Mouse (Mus musculus): Measurements from ENCODE around the gene Ndufb11. TPM values are rescaled to one million over a fixed set of nuclear protein-coding genes. Genes with fewer than 3 reads are reported as not detected.

The Ndufb11 gene
- polyA plus RNA-seq (2014; fragmentation: Illumina TruSeq; extraction: RNeasy Lipid Tissue Mini Kit (QIAGEN cat#74804); ENCODE audit: low read depth, low replicate concordance): 247 TPM

DNA sequence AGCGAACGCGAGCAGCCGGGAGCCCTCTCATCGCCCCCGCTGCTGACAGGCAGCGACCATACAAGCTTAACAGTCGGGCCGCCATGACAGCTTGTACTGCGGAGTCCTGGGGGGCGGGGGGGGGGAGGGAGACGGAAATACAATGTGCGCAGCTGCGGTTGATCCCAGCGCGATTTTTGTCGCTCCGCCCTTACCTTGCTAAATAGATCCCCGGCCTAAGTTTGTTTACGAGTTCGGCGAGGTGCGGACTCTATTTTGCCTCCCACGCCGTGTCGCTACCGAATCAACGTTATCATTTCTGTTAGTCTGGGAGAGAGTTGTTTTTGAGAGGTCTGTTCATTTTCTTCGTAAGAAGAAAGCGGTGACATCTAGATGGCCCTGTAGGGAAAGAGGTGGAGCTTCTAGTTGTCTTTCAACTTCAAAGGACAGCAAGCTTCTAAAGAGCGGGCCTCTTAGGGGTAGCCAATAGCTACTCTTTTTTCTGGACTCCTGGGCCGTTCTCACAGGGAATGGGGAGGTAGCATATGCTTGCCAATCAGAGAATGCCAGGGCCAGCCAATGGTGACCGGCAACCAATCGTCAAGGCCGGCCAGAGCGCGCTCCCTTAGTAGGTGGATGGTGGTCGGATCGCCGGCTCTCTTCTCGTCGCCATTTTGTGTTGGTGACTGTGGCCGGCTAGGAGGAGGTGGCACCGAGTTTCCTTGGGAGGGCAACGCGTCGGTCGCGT lies at the start of gene Ndufb11, which contains the start of gene Rbm10:
TSS of gene Ndufb11 (minus strand) at position 444 of the 727 bp plus-strand sequence.
TSS of gene Rbm10 (plus strand) at position 328 of the 727 bp plus-strand sequence.

DNA sequence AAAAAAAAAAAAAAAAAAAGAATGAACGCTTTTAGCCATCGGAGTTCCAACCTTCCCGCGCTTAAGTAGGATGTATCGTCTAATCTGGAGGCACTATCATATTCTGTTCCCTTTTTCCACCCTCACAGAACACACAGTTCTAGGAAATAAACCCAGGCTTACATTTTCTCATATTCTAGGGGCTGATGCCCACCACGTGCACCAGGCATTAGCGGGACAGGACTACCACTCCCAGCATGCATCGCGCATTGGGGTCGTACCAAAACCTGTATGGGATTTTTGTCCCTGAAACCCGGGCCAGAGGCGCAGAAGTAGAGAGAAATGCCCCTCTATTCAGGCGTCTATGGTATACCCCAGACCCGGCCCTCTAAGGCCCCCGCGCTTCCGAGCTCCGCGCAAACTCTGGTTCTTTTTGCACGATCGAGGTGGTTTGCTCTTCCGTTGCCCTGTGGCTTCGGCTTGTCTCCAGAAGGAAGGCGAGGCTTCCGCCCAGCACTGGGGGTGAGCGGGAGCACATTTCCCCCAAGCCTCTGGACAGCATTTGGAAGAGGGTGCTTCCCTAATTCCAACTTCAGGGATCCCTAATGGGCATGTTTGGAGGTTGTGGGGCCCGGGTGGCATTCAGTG lies 40.7 kb upstream of the Ndufb11 start, which contains the start of gene Uba1:
TSS of gene Uba1 (plus strand) at position 301 of the 627 bp plus-strand sequence.

Other genes starting within 250 kb of the Ndufb11 start
- 11.8 TPM for gene Jade3, start 191.9 kb downstream of the Ndufb11 start, polyA plus RNA-seq (2014; fragmentation: Illumina TruSeq; extraction: RNeasy Lipid Tissue Mini Kit (QIAGEN cat#74804); ENCODE audit: low read depth, low replicate concordance)
- 19.5 TPM for gene Rgn, start 67.8 kb downstream of the Ndufb11 start, polyA plus RNA-seq (2014; fragmentation: Illumina TruSeq; extraction: RNeasy Lipid Tissue Mini Kit (QIAGEN cat#74804); ENCODE audit: low read depth, low replicate concordance)
- 47.7 TPM for gene Rbm10, start 116 bp downstream of the Ndufb11 start, polyA plus RNA-seq (2014; fragmentation: Illumina TruSeq; extraction: RNeasy Lipid Tissue Mini Kit (QIAGEN cat#74804); ENCODE audit: low read depth, low replicate concordance)
- gene Uba1, start 40.7 kb upstream of the Ndufb11 start, polyA plus RNA-seq (2014; fragmentation: Illumina TruSeq; extraction: RNeasy Lipid Tissue Mini Kit (QIAGEN cat#74804); ENCODE audit: low read depth, low replicate concordance): 164 TPM
- gene Cdk16, start 70.3 kb upstream of the Ndufb11 start, polyA plus RNA-seq (2014; fragmentation: Illumina TruSeq; extraction: RNeasy Lipid Tissue Mini Kit (QIAGEN cat#74804); ENCODE audit: low read depth, low replicate concordance): 119 TPM
- 19.6 TPM for gene Usp11, start 86.3 kb upstream of the Ndufb11 start, polyA plus RNA-seq (2014; fragmentation: Illumina TruSeq; extraction: RNeasy Lipid Tissue Mini Kit (QIAGEN cat#74804); ENCODE audit: low read depth, low replicate concordance)
- 192 TPM for gene Araf, start 180.2 kb upstream of the Ndufb11 start, polyA plus RNA-seq (2014; fragmentation: Illumina TruSeq; extraction: RNeasy Lipid Tissue Mini Kit (QIAGEN cat#74804); ENCODE audit: low read depth, low replicate concordance)

All from adipose tissue, adult 10 weeks (tissue).